Mouse (Mus musculus): ENCODE measurements at regions not wholly inside any gene's neighbourhood (a gene's known extent, or its start where the extent isn't known, plus 50 kb on each side); places are given as distances from the start of the nearest gene placed in this dataset.

GRCm38 (mm10) chr11:114446075-114446616, 222.2 kb upstream of the Rpl38 start:
- dilution Hi-C loops (cut with MboI; ENCODE audit: extremely low pct_ligation_motif_present, extremely low pct_unique_long_range_greater_than_20kb, low sequenced_read_pairs) (no loop called here), in situ Hi-C loops (cut with MboI; ENCODE audit: low pct_ligation_motif_present, low pct_unique_long_range_greater_than_20kb, low sequenced_read_pairs) (no loop called here)
- Histone ChIP-seq H3K9ac (ENCODE audit: insufficient read depth, low read depth) (no peak overlapping the region), H3K4me1 (ENCODE audit: control insufficient read depth in 1 of 2, insufficient read depth in 2 of 2) (peaks cover 0 to 10% of the 10 kb centered on the region in 2 experiments; a peak in 2 of 4 replicates), H3K9me3 (replicated peaks; ENCODE audit: low read length) (no peaks in the 10 kb centered on the region), H3K4me3 (replicated peaks in 1 of 3; ENCODE audit: low read depth in 2 of 3, low read length in 2 of 3, poor library complexity in 1 of 3) (no peak overlapping the region), H3K27ac (ENCODE audit: insufficient read depth, low read depth) (no peak overlapping the region), H3K79me2 (replicated peaks; ENCODE audit: control insufficient read depth, extremely low read depth, insufficient read depth, poor library complexity, severe bottlenecking) (no peaks in the 10 kb centered on the region), H3K4me2 (ENCODE audit: insufficient read depth, low read depth, poor library complexity, severe bottlenecking) (peak overlapping the region; percentile 26; the same call in 1 of the 2 replicates), H3K36me3 (replicated peaks in 1 of 2; ENCODE audit: control insufficient read depth in 1 of 2, insufficient read depth in 1 of 2, low read length in 1 of 2) (no peaks in the 10 kb centered on the region), H3K27me3 (replicated peaks) (peaks cover 93% of the 10 kb centered on the region)
- TF ChIP-seq ELF1 (IDR thresholded peaks at IDR 0.05; ENCODE audit: low read depth, low read length) = no peak
- no peak for DNase-seq (ENCODE audit: extremely low read depth)

GRCm38 (mm10) chr11:114444211-114444610, 224.1 kb upstream of the Rpl38 start:
- in situ Hi-C loops (cut with MboI; ENCODE audit: low pct_ligation_motif_present, low pct_unique_long_range_greater_than_20kb, low sequenced_read_pairs) (no loop called here), dilution Hi-C loops (cut with MboI; ENCODE audit: extremely low pct_ligation_motif_present, extremely low pct_unique_long_range_greater_than_20kb, low sequenced_read_pairs) (no loop called here)
- DNase-seq (ENCODE audit: extremely low read depth) = no peak
- H3K79me2 ChIP-seq (replicated peaks; ENCODE audit: control insufficient read depth, extremely low read depth, insufficient read depth, poor library complexity, severe bottlenecking) = no peaks in the 10 kb centered on the region
- TF ChIP-seq MAX (IDR thresholded peaks at IDR 0.05; ENCODE audit: low read length) (no peak), KAT2A (IDR thresholded peaks at IDR 0.05; ENCODE audit: insufficient replicate concordance, low read length) (no peak), MYC (IDR thresholded peaks at IDR 0.05; ENCODE audit: low read depth, low read length) (no peak), ETS1 (conservative IDR thresholded peaks at IDR 0.05; ENCODE audit: low read depth, low read length) (no peak), HCFC1 (IDR thresholded peaks at IDR 0.05; ENCODE audit: low read depth, low read length) (no peak), SIN3A (IDR thresholded peaks at IDR 0.05; ENCODE audit: low read length) (no peak), UBTF (IDR thresholded peaks at IDR 0.05; ENCODE audit: low read depth, low read length) (no peak), ELF1 (IDR thresholded peaks at IDR 0.05; ENCODE audit: low read depth, low read length) (no peak), TBP (conservative IDR thresholded peaks at IDR 0.05; ENCODE audit: low read depth, low read length) (no peak), CTCF (conservative IDR thresholded peaks at IDR 0.05 in 1 of 2, IDR thresholded peaks at IDR 0.05 in 1 of 2; ENCODE audit: low read depth in 2 of 2, low read length in 2 of 2) (no peak), EP300 (IDR thresholded peaks at IDR 0.05; ENCODE audit: low read length) (no peak), MAZ (IDR thresholded peaks at IDR 0.05; ENCODE audit: low read depth, low read length) (no peak), JUN (IDR thresholded peaks at IDR 0.05; ENCODE audit: insufficient read depth, low read depth, low read length) (no peak), ZC3H11A (IDR thresholded peaks at IDR 0.05; ENCODE audit: low read depth, low read length) (no peak), NELFE (IDR thresholded peaks at IDR 0.05; ENCODE audit: low read depth, low read length) (no peak), POLR2AphosphoS2 (IDR thresholded peaks at IDR 0.05; ENCODE audit: low read depth, low read length) (no peak)
- peaks cover 8% of the 10 kb centered on the region for H3K9me3 ChIP-seq (replicated peaks; ENCODE audit: low read length)
- H3K9ac ChIP-seq (ENCODE audit: insufficient read depth, low read depth) = no peak overlapping the region
- no peak overlapping the region for H3K4me2 ChIP-seq (ENCODE audit: insufficient read depth, low read depth, poor library complexity, severe bottlenecking)
- peaks cover 0 to 10% of the 10 kb centered on the region in 2 experiments; a peak in 2 of 4 replicates for H3K4me1 ChIP-seq (ENCODE audit: control insufficient read depth in 1 of 2, insufficient read depth in 2 of 2)
- H3K27ac ChIP-seq (ENCODE audit: insufficient read depth, low read depth) = no peak overlapping the region
- peaks cover 91% of the 10 kb centered on the region for H3K27me3 ChIP-seq (replicated peaks)
- no peaks in the 10 kb centered on the region for H3K36me3 ChIP-seq (replicated peaks in 1 of 2; ENCODE audit: control insufficient read depth in 1 of 2, insufficient read depth in 1 of 2, low read length in 1 of 2)
- H3K4me3 ChIP-seq (replicated peaks in 1 of 3; ENCODE audit: low read depth in 2 of 3, low read length in 2 of 3, poor library complexity in 1 of 3) = no peak overlapping the region

Measured in CH12.LX (cell line).